In genomic region chr9:65434140-65434539, GRCm38 (mm10) we compare ENCODE assay signal across 11 mouse cellular contexts. TPM values are rescaled to one million over a fixed set of nuclear protein-coding genes. Genes with fewer than 3 reads are reported as not detected.
DNase-seq lines count a peak whose midpoint lies in the region; ATAC-seq and TF ChIP-seq lines count a peak whose summit lies in the region.
"Had no signal": no experiment of that assay in that cellular context is flagged by ENCODE, and none has a peak within 500 bp of the region (broad histone marks: within the 10 kb centered on the region; RNA-seq: fewer than 3 reads in every experiment).

No protein-coding gene starts in this region.

- no peak overlapping the region for H3K27ac ChIP-seq in neural tube, embryonic 15.5 days (replicated peaks)
- H3K27ac ChIP-seq in lung, embryonic 14.5 days (ENCODE audit: low read depth): no peak overlapping the region
- H3K27ac ChIP-seq: embryonic facial prominence, embryonic 12.5 days; stomach, embryonic 15.5 days had no signal

- no peak overlapping the region for H3K4me3 ChIP-seq in neural tube, embryonic 15.5 days (replicated peaks)
- H3K4me3 ChIP-seq in lung, embryonic 14.5 days (ENCODE audit: low read depth, low read length): no peak overlapping the region
- H3K4me3 ChIP-seq: embryonic facial prominence, embryonic 12.5 days; stomach, embryonic 15.5 days had no signal

- H3K9ac ChIP-seq in neural tube, embryonic 15.5 days (replicated peaks): no peak overlapping the region
- no peak overlapping the region for H3K9ac ChIP-seq in lung, embryonic 14.5 days
- H3K9ac ChIP-seq: embryonic facial prominence, embryonic 12.5 days; stomach, embryonic 15.5 days had no signal

- H3K36me3 ChIP-seq in neural tube, embryonic 15.5 days: 0 out of 2 replicates have a peak, but pooled peaks cover 2% of the 10 kb centered on the region
- 0 out of 2 replicates have a peak, but pooled peaks cover 3% of the 10 kb centered on the region for H3K36me3 ChIP-seq in lung, embryonic 14.5 days (ENCODE audit: insufficient read depth)
- H3K36me3 ChIP-seq: stomach, embryonic 15.5 days had no signal

- peak; percentile 23 to 27 for DNase-seq in frontal cortex, postnatal 10 days (ENCODE audit: low spot score in 2 of 2)
- DNase-seq in frontal cortex, postnatal 25 days (ENCODE audit: low spot score in 2 of 2): no peak
- DNase-seq in neural tube, embryonic 10.5 days (ENCODE audit: extremely low spot score, low spot score): peak; percentile 44
- DNase-seq in adrenal gland, postnatal 4 days (ENCODE audit: low spot score in 2 of 2): peak; percentile 15 to 40
- peak; percentile 65 for DNase-seq in lung, embryonic 14.5 days
- peak; percentile 72 to 88 for DNase-seq in spleen, postnatal 4 days (ENCODE audit: low spot score in 2 of 2)

- H3K9me3 ChIP-seq in neural tube, embryonic 15.5 days (replicated peaks): no peaks in the 10 kb centered on the region
- H3K9me3 ChIP-seq in lung, embryonic 14.5 days (ENCODE audit: low read depth, low read length): no peaks in the 10 kb centered on the region
- H3K9me3 ChIP-seq: embryonic facial prominence, embryonic 12.5 days; stomach, embryonic 15.5 days had no signal

- TF ChIP-seq CTCF in lung, embryonic 14.5 days (IDR thresholded peaks at IDR 0.05; ENCODE audit: low read depth): peak; percentile 61

- no peaks in the 10 kb centered on the region for H3K27me3 ChIP-seq in neural tube, embryonic 15.5 days (replicated peaks)
- no peaks in the 10 kb centered on the region for H3K27me3 ChIP-seq in lung, embryonic 14.5 days (ENCODE audit: insufficient read depth, low read length)
- H3K27me3 ChIP-seq: embryonic facial prominence, embryonic 12.5 days; stomach, embryonic 15.5 days had no signal

- H3K4me1 ChIP-seq in neural tube, embryonic 15.5 days: peaks cover 15% of the 10 kb centered on the region
- H3K4me1 ChIP-seq in lung, embryonic 14.5 days (ENCODE audit: insufficient read depth): no peaks in the 10 kb centered on the region

- 72% methylated on average over 5 of the region's 5 CpGs for WGBS in neural tube, embryonic 15.5 days
- WGBS in lung, embryonic 14.5 days: 56% methylated on average over 5 of the region's 5 CpGs

- no peak overlapping the region for H3K4me2 ChIP-seq in neural tube, embryonic 15.5 days
- no peak overlapping the region for H3K4me2 ChIP-seq in lung, embryonic 14.5 days
- H3K4me2 ChIP-seq: embryonic facial prominence, embryonic 12.5 days; stomach, embryonic 15.5 days had no signal

- ATAC-seq in neural tube, embryonic 15.5 days (ENCODE audit: low FRiP score): no peak
- peak; percentile 68 for ATAC-seq in erythroblast, adult 5-6 weeks (replicated peaks; ENCODE audit: low FRiP score, poor library complexity, severe bottlenecking)
- no peak for ATAC-seq in lung, embryonic 14.5 days (ENCODE audit: insufficient read depth)

RNA-seq across cellular contexts. Expression of gene Mtfmt, which starts 1.4 kb away (rescaled TPM):
- polyA plus RNA-seq in neural tube, embryonic 15.5 days (2015; fragmentation: Nextera tagmentation; extraction: Ambion mirVana): 22.5 and 23.0 TPM in 2 replicates
- 10 to 100 TPM; 18.1 to 20.4 TPM for total RNA-seq in adrenal gland, postnatal 4 days (2021)
- total RNA-seq in erythroblast, adult 5-6 weeks (2015; ENCODE audit: low replicate concordance): 2.1 and 4.8 TPM in 2 replicates
- total RNA-seq in erythroblast, adult 5-6 weeks (2017; ENCODE audit: low replicate concordance): 1.2 and 2.5 TPM in 2 replicates
- 19.4 and 21.2 TPM in 2 replicates for polyA plus RNA-seq in lung, embryonic 14.5 days (2014; fragmentation: Nextera tagmentation; extraction: Ambion mirVana)

RNA-seq across cellular contexts. Expression of gene Slc51b, which starts 11.4 kb away (rescaled TPM):
- polyA plus RNA-seq in neural tube, embryonic 15.5 days (2015; fragmentation: Nextera tagmentation; extraction: Ambion mirVana): 0.27 TPM in 1 of 2 replicates, not detected in the other
- 1 to 10 TPM; 1.4 to 2.4 TPM for total RNA-seq in adrenal gland, postnatal 4 days (2021)
- not detected in 2 replicates for total RNA-seq in erythroblast, adult 5-6 weeks (2015; ENCODE audit: low replicate concordance)
- not detected in 2 replicates for total RNA-seq in erythroblast, adult 5-6 weeks (2017; ENCODE audit: low replicate concordance)
- not detected in 2 replicates for polyA plus RNA-seq in lung, embryonic 14.5 days (2014; fragmentation: Nextera tagmentation; extraction: Ambion mirVana)
- total RNA-seq: left cerebral cortex, postnatal 25 days had no signal
- polyA plus RNA-seq: embryonic facial prominence, embryonic 12.5 days had no signal

RNA-seq across cellular contexts. Expression of gene Spg21, which starts 26.6 kb away (rescaled TPM):
- 104 and 109 TPM in 2 replicates for polyA plus RNA-seq in neural tube, embryonic 15.5 days (2015; fragmentation: Nextera tagmentation; extraction: Ambion mirVana)
- 10 to 100 TPM; 53.9 to 67.0 TPM for total RNA-seq in adrenal gland, postnatal 4 days (2021)
- 12.5 and 12.7 TPM in 2 replicates for total RNA-seq in erythroblast, adult 5-6 weeks (2015; ENCODE audit: low replicate concordance)
- 10.2 and 14.9 TPM in 2 replicates for total RNA-seq in erythroblast, adult 5-6 weeks (2017; ENCODE audit: low replicate concordance)
- 92.8 and 107 TPM in 2 replicates for polyA plus RNA-seq in lung, embryonic 14.5 days (2014; fragmentation: Nextera tagmentation; extraction: Ambion mirVana)

RNA-seq across cellular contexts. Expression of gene Rasl12, which starts 35.8 kb away (rescaled TPM):
- 5.8 and 7.4 TPM in 2 replicates for polyA plus RNA-seq in neural tube, embryonic 15.5 days (2015; fragmentation: Nextera tagmentation; extraction: Ambion mirVana)
- 10 to 100 TPM; 12.3 to 13.7 TPM for total RNA-seq in adrenal gland, postnatal 4 days (2021)
- not detected in 2 replicates for total RNA-seq in erythroblast, adult 5-6 weeks (2015; ENCODE audit: low replicate concordance)
- total RNA-seq in erythroblast, adult 5-6 weeks (2017; ENCODE audit: low replicate concordance): 0.14 TPM in 1 of 2 replicates, not detected in the other
- 48.8 TPM in 2 replicates for polyA plus RNA-seq in lung, embryonic 14.5 days (2014; fragmentation: Nextera tagmentation; extraction: Ambion mirVana)

RNA-seq across cellular contexts. Expression of gene Kbtbd13, which starts 42.7 kb away (rescaled TPM):
- polyA plus RNA-seq in neural tube, embryonic 15.5 days (2015; fragmentation: Nextera tagmentation; extraction: Ambion mirVana): 0.51 TPM in 2 replicates
- total RNA-seq in adrenal gland, postnatal 4 days (2021): 1 to 10 TPM in 1 of 2 experiments, under 1 TPM in 1; 0.99 to 1.0 TPM
- not detected in 2 replicates for total RNA-seq in erythroblast, adult 5-6 weeks (2015; ENCODE audit: low replicate concordance)
- total RNA-seq in erythroblast, adult 5-6 weeks (2017; ENCODE audit: low replicate concordance): not detected in 2 replicates
- 4.2 and 4.5 TPM in 2 replicates for polyA plus RNA-seq in lung, embryonic 14.5 days (2014; fragmentation: Nextera tagmentation; extraction: Ambion mirVana)

Comparison
In these comparisons a context has a peak if more than half of its experiments do, and no peak if none do; other contexts are left out.
1. DNase-seq: peak in frontal cortex, postnatal 10 days (2 of 2), neural tube, embryonic 10.5 days (single experiment), adrenal gland, postnatal 4 days (2 of 2), lung, embryonic 14.5 days (single experiment) and spleen, postnatal 4 days (2 of 2); none in frontal cortex, postnatal 25 days (0 of 2).